Mouse (Mus musculus): ENCODE results near the gene Dnase1. TPM values are rescaled to one million over a fixed set of nuclear protein-coding genes. Genes with fewer than 3 reads are reported as not detected.
"Not testable (repeated sequence)": the region's sequence is repeated elsewhere in the genome, so short reads cannot be mapped to it uniquely, and the experiment has no call there.

Dnase1 gene
- polyA plus RNA-seq, 1 experiment from 2014 or later: 7.0 TPM

GRCm38 (mm10) chr16:4068588-4068987 is 31.8 kb downstream of the Dnase1 start:
- 62% methylated on average over 8 of the region's 8 CpGs for WGBS
- H3K9ac ChIP-seq (replicated peaks; ENCODE audit: low read length): no peak overlapping the region
- no peak overlapping the region for H3K27ac ChIP-seq (replicated peaks; ENCODE audit: low read depth, low read length)
- H3K4me3 ChIP-seq (replicated peaks; ENCODE audit: low read depth, low read length): no peak overlapping the region
- ATAC-seq (ENCODE audit: low FRiP score, low TSS enrichment) (no peak), DNase-seq (peak; percentile 70)
- H3K4me2 ChIP-seq (ENCODE audit: low read length): no peak overlapping the region
- no peaks in the 10 kb centered on the region for H3K27me3 ChIP-seq (ENCODE audit: control insufficient read depth, insufficient read depth, low read length)
- no peaks in the 10 kb centered on the region for H3K4me1 ChIP-seq (ENCODE audit: control insufficient read depth, insufficient read depth, low read length)
- H3K9me3 ChIP-seq (ENCODE audit: control insufficient read depth, low read length): no peaks in the 10 kb centered on the region
- peaks cover 45% of the 10 kb centered on the region for H3K36me3 ChIP-seq (ENCODE audit: control insufficient read depth, insufficient read depth, low read length)

GRCm38 (mm10) chr16:4074297-4074696 is 37.6 kb downstream of the Dnase1 start:
- Histone ChIP-seq H3K27ac (replicated peaks; ENCODE audit: low read depth, low read length) (no peak overlapping the region), H3K4me1 (ENCODE audit: control insufficient read depth, insufficient read depth, low read length) (peaks cover 7% of the 10 kb centered on the region), H3K9me3 (ENCODE audit: control insufficient read depth, low read length) (no peaks in the 10 kb centered on the region), H3K4me2 (ENCODE audit: low read length) (no peak overlapping the region), H3K9ac (replicated peaks; ENCODE audit: low read length) (no peak overlapping the region), H3K36me3 (ENCODE audit: control insufficient read depth, insufficient read depth, low read length) (no peaks in the 10 kb centered on the region), H3K27me3 (ENCODE audit: control insufficient read depth, insufficient read depth, low read length) (no peaks in the 10 kb centered on the region), H3K4me3 (replicated peaks; ENCODE audit: low read depth, low read length) (no peak overlapping the region)
- WGBS: 75% methylated on average over 6 of the region's 6 CpGs
- DNase-seq (no peak), ATAC-seq (ENCODE audit: low FRiP score, low TSS enrichment) (no peak)

- H3K4me1 ChIP-seq (ENCODE audit: control insufficient read depth, insufficient read depth, low read length): peaks cover 7% of the 10 kb centered on the region
- no peak overlapping the region for H3K4me2 ChIP-seq (ENCODE audit: low read length)
- 88% methylated on average over 3 of the region's 3 CpGs for WGBS
- no peaks in the 10 kb centered on the region for H3K27me3 ChIP-seq (ENCODE audit: control insufficient read depth, insufficient read depth, low read length)
- DNase-seq (no peak), ATAC-seq (ENCODE audit: low FRiP score, low TSS enrichment) (no peak)
- H3K9me3 ChIP-seq (ENCODE audit: control insufficient read depth, low read length): no peaks in the 10 kb centered on the region
- no peak overlapping the region for H3K4me3 ChIP-seq (replicated peaks; ENCODE audit: low read depth, low read length)
- no peak overlapping the region for H3K27ac ChIP-seq (replicated peaks; ENCODE audit: low read depth, low read length)
- H3K36me3 ChIP-seq (ENCODE audit: control insufficient read depth, insufficient read depth, low read length): no peaks in the 10 kb centered on the region
- H3K9ac ChIP-seq (replicated peaks; ENCODE audit: low read length): no peak overlapping the region
Observed at GRCm38 (mm10) chr16:4074836-4075235, 38.1 kb downstream of the Dnase1 start.

GRCm38 (mm10) chr16:4077384-4078061 is 40.8 kb downstream of the Dnase1 start, which contains the start of gene Trap1:
TSS of gene Trap1 (minus strand) at chr16:4077827.
- under 1% methylated on average over 58 of the region's 58 CpGs for WGBS
- H3K9ac ChIP-seq (replicated peaks; ENCODE audit: low read length): peak within 1 kb of the TSS; percentile 73
- DNase-seq (peak; percentile 93), ATAC-seq (ENCODE audit: low FRiP score, low TSS enrichment) (peak; percentile 96)
- H3K36me3 ChIP-seq (ENCODE audit: control insufficient read depth, insufficient read depth, low read length): peaks cover 10% of the 10 kb centered on the region; the same call in 1 of the 2 replicates
- peak within 1 kb of the TSS; percentile 84 for H3K27ac ChIP-seq (replicated peaks; ENCODE audit: low read depth, low read length)
- H3K9me3 ChIP-seq (ENCODE audit: control insufficient read depth, low read length): no peaks in the 10 kb centered on the region
- H3K4me3 ChIP-seq (replicated peaks; ENCODE audit: low read depth, low read length): peak within 1 kb of the TSS; percentile 81
- peak within 1 kb of the TSS; percentile 69 for H3K4me2 ChIP-seq (ENCODE audit: low read length)
- H3K4me1 ChIP-seq (ENCODE audit: control insufficient read depth, insufficient read depth, low read length): peaks cover 7% of the 10 kb centered on the region
- no peaks in the 10 kb centered on the region for H3K27me3 ChIP-seq (ENCODE audit: control insufficient read depth, insufficient read depth, low read length)

- Histone ChIP-seq H3K4me3 (replicated peaks; ENCODE audit: low read depth, low read length) (peak overlapping the region; percentile 81), H3K4me2 (ENCODE audit: low read length) (peak overlapping the region; percentile 69), H3K36me3 (ENCODE audit: control insufficient read depth, insufficient read depth, low read length) (peaks cover 14% of the 10 kb centered on the region)
- not testable (repeated sequence) for H3K9me3 ChIP-seq (ENCODE audit: control insufficient read depth, low read length); H3K9ac ChIP-seq (replicated peaks; ENCODE audit: low read length); ATAC-seq (ENCODE audit: low FRiP score, low TSS enrichment); DNase-seq; H3K4me1 ChIP-seq (ENCODE audit: control insufficient read depth, insufficient read depth, low read length); H3K27ac ChIP-seq (replicated peaks; ENCODE audit: low read depth, low read length); H3K27me3 ChIP-seq (ENCODE audit: control insufficient read depth, insufficient read depth, low read length)
- WGBS: 67% methylated on average over 10 of the region's 10 CpGs
Observed at GRCm38 (mm10) chr16:4078302-4078701, 41.6 kb downstream of the Dnase1 start.

GRCm38 (mm10) chr16:4079656-4080055 is 42.9 kb downstream of the Dnase1 start:
- no peak for DNase-seq
- H3K4me1 ChIP-seq (ENCODE audit: control insufficient read depth, insufficient read depth, low read length): peaks cover 7% of the 10 kb centered on the region
- H3K36me3 ChIP-seq (ENCODE audit: control insufficient read depth, insufficient read depth, low read length): peaks cover 26% of the 10 kb centered on the region
- no peaks in the 10 kb centered on the region for H3K27me3 ChIP-seq (ENCODE audit: control insufficient read depth, insufficient read depth, low read length)
- ATAC-seq (ENCODE audit: low FRiP score, low TSS enrichment): no peak
- no peak overlapping the region for H3K4me2 ChIP-seq (ENCODE audit: low read length)
- H3K9ac ChIP-seq (replicated peaks; ENCODE audit: low read length): no peak overlapping the region
- no peaks in the 10 kb centered on the region for H3K9me3 ChIP-seq (ENCODE audit: control insufficient read depth, low read length)
- H3K27ac ChIP-seq (replicated peaks; ENCODE audit: low read depth, low read length): no peak overlapping the region
- no peak overlapping the region for H3K4me3 ChIP-seq (replicated peaks; ENCODE audit: low read depth, low read length)
- WGBS: 74% methylated on average over 1 of the region's 1 CpGs

- H3K27ac ChIP-seq (replicated peaks; ENCODE audit: low read depth, low read length); H3K4me2 ChIP-seq (ENCODE audit: low read length); H3K4me1 ChIP-seq (ENCODE audit: control insufficient read depth, insufficient read depth, low read length); ATAC-seq (ENCODE audit: low FRiP score, low TSS enrichment); DNase-seq; H3K9ac ChIP-seq (replicated peaks; ENCODE audit: low read length); H3K4me3 ChIP-seq (replicated peaks; ENCODE audit: low read depth, low read length); H3K27me3 ChIP-seq (ENCODE audit: control insufficient read depth, insufficient read depth, low read length); H3K9me3 ChIP-seq (ENCODE audit: control insufficient read depth, low read length): not testable (repeated sequence)
- H3K36me3 ChIP-seq (ENCODE audit: control insufficient read depth, insufficient read depth, low read length): peaks cover 34% of the 10 kb centered on the region
- 84% methylated on average over 3 of the region's 3 CpGs for WGBS
Observed at GRCm38 (mm10) chr16:4080419-4080818, 43.7 kb downstream of the Dnase1 start.

GRCm38 (mm10) chr16:4085051-4085450 is 48.3 kb downstream of the Dnase1 start:
- WGBS: 98% methylated on average over 7 of the region's 7 CpGs
- no peak overlapping the region for H3K4me2 ChIP-seq (ENCODE audit: low read length)
- H3K4me1 ChIP-seq (ENCODE audit: control insufficient read depth, insufficient read depth, low read length): no peaks in the 10 kb centered on the region
- H3K9ac ChIP-seq (replicated peaks; ENCODE audit: low read length): no peak overlapping the region
- ATAC-seq (ENCODE audit: low FRiP score, low TSS enrichment): no peak
- DNase-seq: no peak
- H3K36me3 ChIP-seq (ENCODE audit: control insufficient read depth, insufficient read depth, low read length): peaks cover 80% of the 10 kb centered on the region
- H3K9me3 ChIP-seq (ENCODE audit: control insufficient read depth, low read length): no peaks in the 10 kb centered on the region
- no peak overlapping the region for H3K4me3 ChIP-seq (replicated peaks; ENCODE audit: low read depth, low read length)
- H3K27me3 ChIP-seq (ENCODE audit: control insufficient read depth, insufficient read depth, low read length): no peaks in the 10 kb centered on the region
- no peak overlapping the region for H3K27ac ChIP-seq (replicated peaks; ENCODE audit: low read depth, low read length)

- no peaks in the 10 kb centered on the region for H3K9me3 ChIP-seq (ENCODE audit: control insufficient read depth, low read length)
- 95% methylated on average over 9 of the region's 9 CpGs for WGBS
- H3K4me3 ChIP-seq (replicated peaks; ENCODE audit: low read depth, low read length): no peak overlapping the region
- ATAC-seq (ENCODE audit: low FRiP score, low TSS enrichment) (no peak), DNase-seq (no peak)
- no peak overlapping the region for H3K27ac ChIP-seq (replicated peaks; ENCODE audit: low read depth, low read length)
- H3K9ac ChIP-seq (replicated peaks; ENCODE audit: low read length): no peak overlapping the region
- no peak overlapping the region for H3K4me2 ChIP-seq (ENCODE audit: low read length)
- no peaks in the 10 kb centered on the region for H3K4me1 ChIP-seq (ENCODE audit: control insufficient read depth, insufficient read depth, low read length)
- no peaks in the 10 kb centered on the region for H3K27me3 ChIP-seq (ENCODE audit: control insufficient read depth, insufficient read depth, low read length)
- H3K36me3 ChIP-seq (ENCODE audit: control insufficient read depth, insufficient read depth, low read length): peaks cover 89% of the 10 kb centered on the region
Observed at GRCm38 (mm10) chr16:4085851-4086387, 49.2 kb downstream of the Dnase1 start.

All from midbrain, embryonic 14.5 days (tissue).